Comparison of ENCODE assay signal across 25 mouse cellular contexts in genomic region chr2:31220844-31221243, GRCm38 (mm10).
"Had no signal": no experiment of that assay in that cellular context is flagged by ENCODE, and none has a peak within 500 bp of the region (broad histone marks: within the 10 kb centered on the region; RNA-seq: fewer than 3 reads in every experiment).

No protein-coding gene starts in this region.

- H3K9ac ChIP-seq: heart, embryonic 12.5 days; hindbrain, embryonic 12.5 days; hindbrain, embryonic 14.5 days; limb, embryonic 12.5 days had no signal

- H3K27me3 ChIP-seq: heart, embryonic 12.5 days; hindbrain, embryonic 12.5 days; limb, embryonic 12.5 days had no signal

- DNase-seq: gastrocnemius, adult 2 months; gastrocnemius, postnatal 10 days; gastrocnemius, postnatal 25 days; heart, adult 18-20 months; heart, postnatal 10 days; heart, postnatal 4 days; kidney, adult 18-20 months; kidney, adult 8-10 months; kidney, postnatal 10 days; kidney, postnatal 25 days; kidney, postnatal 4 days; liver had no signal

- H3K27ac ChIP-seq: gastrocnemius, adult 2 months; heart, embryonic 10.5 days; hindbrain, embryonic 10.5 days; hindbrain, embryonic 12.5 days; hindbrain, embryonic 14.5 days; layer of hippocampus, adult 2 months; left cerebral cortex, adult 2 months; limb, embryonic 10.5 days; limb, embryonic 12.5 days had no signal

- H3K4me1 ChIP-seq: hindbrain, embryonic 12.5 days; limb, embryonic 12.5 days had no signal

- H3K4me2 ChIP-seq: heart, embryonic 12.5 days; hindbrain, embryonic 12.5 days; hindbrain, embryonic 14.5 days; limb, embryonic 12.5 days; liver, embryonic 11.5 days had no signal

- H3K9me3 ChIP-seq: heart, embryonic 10.5 days; heart, embryonic 12.5 days; hindbrain, embryonic 10.5 days; hindbrain, embryonic 12.5 days; limb, embryonic 10.5 days; limb, embryonic 12.5 days had no signal

- H3K4me3 ChIP-seq: gastrocnemius, adult 2 months; heart, embryonic 10.5 days; heart, embryonic 12.5 days; hindbrain, embryonic 10.5 days; hindbrain, embryonic 12.5 days; layer of hippocampus, adult 2 months; left cerebral cortex, adult 2 months; limb, embryonic 10.5 days; limb, embryonic 12.5 days had no signal

- ATAC-seq: hindbrain, embryonic 16.5 days; inflammation-experienced regulatory T-cells, adult 6 months; intestine, postnatal 0 days had no signal
